Mouse (Mus musculus) brain, embryonic 14.5 days (tissue): ENCODE data around the gene Atg4a-ps. TPM values are rescaled to one million over a fixed set of nuclear protein-coding genes. Genes with fewer than 3 reads are reported as not detected.

Experiments used
- DNase-seq: peaks from one replicate; pipeline ENCODE4 v3.0.0-alpha.2; 2011; ENCODE audit warnings: low read depth
- CTCF ChIP-seq: fragments of 200-500 bp; IDR thresholded peaks from 2 replicates; pipeline ENCODE4 v1.5.1; 2012; ENCODE audit warnings: inconsistent platforms, mild to moderate bottlenecking, moderate library complexity, borderline replicate concordance; ENCODE audit not compliant: insufficient read depth, insufficient read length; ENCODE audit errors: extremely low read depth
- POLR2A ChIP-seq: fragments of 200-500 bp; IDR thresholded peaks from 2 replicates; pipeline ENCODE4 v1.6.1; 2012; ENCODE audit warnings: mild to moderate bottlenecking, inconsistent platforms, borderline replicate concordance; ENCODE audit not compliant: poor library complexity, insufficient read depth, insufficient read length, severe bottlenecking; ENCODE audit errors: extremely low read depth
- polyA plus RNA-seq: library from polyadenylated mRNA; depleted of rRNA; stranded (reverse); fragments of >200 nt; gene quantifications from 2 replicates; pipeline ENCODE4 v1.2.3, GENCODE M21; 2012

Gene Atg4a-ps
- polyA plus RNA-seq, 1 experiment: 0.04 TPM

GRCm38 (mm10) chr3:103649716-103650115 is 3.8 kb upstream of the Atg4a-ps start:
- TF ChIP-seq CTCF (no peak), POLR2A (no peak)
- no peak for DNase-seq

DNA sequence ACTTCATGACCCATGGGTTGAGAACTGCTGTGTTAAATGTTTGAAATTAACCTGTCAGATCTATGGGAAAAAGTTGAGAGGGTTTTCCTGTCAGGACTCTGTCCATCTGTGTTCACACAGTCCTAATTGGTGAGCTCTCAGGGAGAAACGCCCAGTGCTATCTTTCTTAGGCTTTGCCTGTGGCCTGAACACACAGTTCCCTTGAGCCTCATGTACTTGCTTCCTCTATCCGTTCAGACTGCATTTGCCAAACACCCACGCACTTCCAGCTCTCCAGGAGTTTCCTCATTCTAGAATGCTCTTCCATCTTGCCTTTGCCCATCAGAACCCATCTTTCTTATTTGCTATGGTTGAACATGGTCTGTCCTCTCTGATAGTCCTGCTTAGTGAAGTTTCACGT is 2.6 kb upstream of the Atg4a-ps start:
- TF ChIP-seq CTCF (no peak), POLR2A (no peak)
- DNase-seq: no peak

GRCm38 (mm10) chr3:103647164-103647867 is 1.4 kb upstream of the Atg4a-ps start:
- TF ChIP-seq POLR2A (no peak), CTCF (no peak)
- no peak for DNase-seq

GRCm38 (mm10) chr3:103641301-103641700 is 4.6 kb downstream of the Atg4a-ps start:
- DNase-seq: peak; percentile 57

GRCm38 (mm10) chr3:103640226-103640803 is 5.6 kb downstream of the Atg4a-ps start:
- DNase-seq: no peak
- no peak for TF ChIP-seq POLR2A
- no peak for TF ChIP-seq CTCF

More at GRCm38 (mm10) chr3:103641301-103641700, 4.6 kb downstream of the Atg4a-ps start:
- TF ChIP-seq CTCF: no peak
- TF ChIP-seq POLR2A: no peak

DNA sequence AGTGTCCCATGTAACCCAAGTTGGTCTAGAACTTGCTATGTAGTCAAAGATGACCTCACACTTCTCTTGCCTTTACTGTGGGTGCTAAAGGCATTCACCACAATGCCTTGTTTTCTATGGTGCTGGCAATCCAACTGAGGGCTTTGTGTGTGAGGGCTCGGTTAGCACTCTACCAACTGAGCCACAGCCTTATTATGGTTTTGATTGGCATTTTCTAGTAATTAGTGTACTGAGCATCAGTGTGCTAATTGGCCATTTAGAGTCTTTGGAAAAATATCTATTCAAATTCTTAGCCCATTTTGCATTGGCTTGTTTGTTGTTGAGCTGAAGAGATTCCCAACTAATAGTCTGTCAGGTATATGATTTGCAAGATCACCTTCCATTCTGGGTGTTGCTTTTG is 8.2 kb downstream of the Atg4a-ps start:
- DNase-seq: peak; percentile 68
- TF ChIP-seq CTCF (no peak), POLR2A (no peak)

DNA sequence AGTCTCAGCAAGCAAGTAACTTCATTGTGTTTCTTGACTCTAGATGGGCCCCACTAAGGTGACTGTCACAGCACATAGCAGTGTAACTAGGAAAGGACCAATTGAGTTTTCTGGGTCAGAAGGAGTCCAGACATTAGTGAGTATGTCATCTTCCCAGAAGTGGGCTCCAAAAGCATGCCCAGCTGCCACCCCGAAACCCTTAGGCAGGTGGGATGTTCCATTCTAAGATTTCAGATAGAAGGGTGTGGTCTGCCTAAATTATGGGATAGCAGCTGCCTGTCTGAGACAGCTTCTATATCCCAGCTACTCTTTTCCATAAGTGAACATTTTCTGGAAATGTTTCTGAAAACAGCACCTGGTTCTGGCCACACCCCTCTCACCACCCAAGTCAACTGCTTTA is 11.6 kb downstream of the Atg4a-ps start:
- no peak for DNase-seq
- TF ChIP-seq POLR2A (no peak), CTCF (no peak)

DNA sequence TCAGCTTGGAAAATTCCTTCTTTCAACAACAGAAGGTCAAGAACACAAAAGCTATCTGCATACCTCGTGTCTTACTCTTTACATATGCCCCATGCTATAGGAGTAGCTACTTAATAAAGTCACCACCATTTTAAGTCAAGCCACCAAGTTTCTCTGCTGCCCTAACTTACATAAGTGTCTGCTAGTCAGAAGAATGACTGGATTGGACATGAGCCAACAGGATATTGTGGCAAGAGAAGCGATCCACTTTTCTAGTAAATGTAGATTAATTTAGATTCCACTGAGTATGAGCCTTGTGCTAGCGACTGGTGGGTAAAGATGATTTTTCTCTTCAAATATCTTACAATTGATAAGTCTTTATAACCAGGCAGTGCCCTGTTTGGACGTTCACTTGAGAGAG is 12.0 kb downstream of the Atg4a-ps start:
- TF ChIP-seq POLR2A (no peak), CTCF (no peak)
- DNase-seq: no peak

DNA sequence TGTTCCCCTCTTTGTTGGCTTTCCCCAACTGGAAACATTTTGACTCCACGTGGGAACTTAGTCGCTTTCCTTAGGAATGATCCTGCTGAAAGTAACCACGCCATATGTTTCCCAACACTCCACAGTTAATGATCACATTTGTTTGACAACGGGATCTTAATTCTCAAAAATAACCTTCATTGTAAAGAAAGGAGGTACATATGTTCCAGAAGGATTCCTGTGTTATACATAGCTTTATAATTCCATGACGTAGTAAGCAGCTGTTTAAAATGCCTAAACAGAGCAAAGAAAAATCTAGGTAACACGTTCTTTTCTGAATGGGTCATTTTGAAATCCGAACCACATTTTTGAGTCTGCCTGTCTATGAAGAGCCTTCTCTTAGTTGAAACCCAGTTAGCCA is 12.7 kb downstream of the Atg4a-ps start:
- no peak for DNase-seq

GRCm38 (mm10) chr3:103627661-103628060 is 18.2 kb downstream of the Atg4a-ps start:
- no peak for TF ChIP-seq POLR2A
- TF ChIP-seq CTCF: no peak
- no peak for DNase-seq

More for the DNA sequence above, 12.7 kb downstream of the Atg4a-ps start:
- TF ChIP-seq POLR2A (no peak), CTCF (no peak)

DNA sequence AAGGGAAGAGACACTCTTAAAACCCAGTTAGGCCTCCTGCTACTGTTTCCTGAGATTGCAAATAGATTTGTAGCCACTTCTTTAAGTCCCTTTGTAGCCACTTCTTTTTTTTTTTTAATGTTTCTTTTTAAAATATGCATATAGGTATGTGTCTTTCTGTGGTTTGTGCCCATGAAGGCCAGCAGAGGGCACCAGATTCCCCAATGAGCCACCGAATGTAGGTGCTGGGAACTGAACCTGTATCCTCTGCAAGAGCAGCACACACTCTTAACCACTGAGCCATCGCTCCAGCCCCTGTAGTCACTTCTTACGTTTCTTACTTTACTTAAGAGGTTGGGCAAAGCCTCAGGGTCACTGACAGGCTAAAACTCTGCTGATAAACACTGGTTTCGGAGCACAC is 19.4 kb downstream of the Atg4a-ps start:
- no peak for DNase-seq
- TF ChIP-seq CTCF (no peak), POLR2A (no peak)

GRCm38 (mm10) chr3:103625169-103625568 is 20.7 kb downstream of the Atg4a-ps start:
- no peak for DNase-seq
- TF ChIP-seq POLR2A: no peak
- no peak for TF ChIP-seq CTCF
